Mouse (Mus musculus): ENCODE results near the gene Pmpca. TPM values are rescaled to one million over a fixed set of nuclear protein-coding genes. Genes with fewer than 3 reads are reported as not detected.

Pmpca gene
- total RNA-seq, 2 experiments from 2014 or later: 139 to 150 TPM

GRCm38 (mm10) chr2:26423086-26423485 lies 33.9 kb downstream of the Pmpca start:
- DNase-seq (ENCODE audit: low spot score in 2 of 2): no peak

GRCm38 (mm10) chr2:26424541-26424940 lies 35.4 kb downstream of the Pmpca start:
- DNase-seq (ENCODE audit: low spot score in 2 of 2): no peak

GRCm38 (mm10) chr2:26429851-26430250 lies 40.7 kb downstream of the Pmpca start:
- no peak for DNase-seq (ENCODE audit: low spot score in 2 of 2)

GRCm38 (mm10) chr2:26434791-26435572 lies 45.8 kb downstream of the Pmpca start:
- DNase-seq (ENCODE audit: low spot score in 2 of 2): no peak

GRCm38 (mm10) chr2:26437221-26437620 lies 48.1 kb downstream of the Pmpca start:
- no peak for DNase-seq (ENCODE audit: low spot score in 2 of 2)

- DNase-seq (ENCODE audit: low spot score in 2 of 2): no peak
Observed at GRCm38 (mm10) chr2:26438373-26438772, 49.2 kb downstream of the Pmpca start.

- DNase-seq (ENCODE audit: low spot score in 2 of 2): no peak
Observed at GRCm38 (mm10) chr2:26439671-26440070, 50.5 kb downstream of the Pmpca start.

- no peak for DNase-seq (ENCODE audit: low spot score in 2 of 2)
Observed at GRCm38 (mm10) chr2:26441261-26441660, 52.1 kb downstream of the Pmpca start.

GRCm38 (mm10) chr2:26441688-26442087 lies 52.5 kb downstream of the Pmpca start:
- no peak for DNase-seq (ENCODE audit: low spot score in 2 of 2)

GRCm38 (mm10) chr2:26442843-26443242 lies 53.7 kb downstream of the Pmpca start:
- DNase-seq (ENCODE audit: low spot score in 2 of 2): no peak

GRCm38 (mm10) chr2:26443876-26444275 lies 54.7 kb downstream of the Pmpca start:
- no peak for DNase-seq (ENCODE audit: low spot score in 2 of 2)

- peak in 1 of 2 experiments; percentile 19 for DNase-seq (ENCODE audit: low spot score in 2 of 2)
Observed at GRCm38 (mm10) chr2:26444368-26444767, 55.2 kb downstream of the Pmpca start.

- peak; percentile 98 to 99 for DNase-seq (ENCODE audit: low spot score in 2 of 2)
Observed at GRCm38 (mm10) chr2:26444946-26445665, 56.0 kb downstream of the Pmpca start, which contains the start of gene Sec16a. Sec16a (minus strand) TSS chr2:26445216.

- peak; percentile 81 to 93 for DNase-seq (ENCODE audit: low spot score in 2 of 2)
Observed at GRCm38 (mm10) chr2:26445666-26446445, 56.7 kb downstream of the Pmpca start.

GRCm38 (mm10) chr2:26446671-26447070 lies 57.5 kb downstream of the Pmpca start:
- no peak for DNase-seq (ENCODE audit: low spot score in 2 of 2)

Other genes starting within 250 kb of the Pmpca start
- 1 to 10 TPM in 1 of 2 experiments, not detected in 1; 3.2 TPM for gene Lhx3, start 181.1 kb upstream of the Pmpca start, total RNA-seq (2021)
- 10 to 100 TPM; 16.0 to 17.9 TPM for gene Qsox2, start 151.8 kb upstream of the Pmpca start, total RNA-seq (2021)
- gene Ccdc187, start 94.8 kb upstream of the Pmpca start, total RNA-seq (2021): under 1 TPM; 0.50 to 0.74 TPM
- gene Gpsm1, start 73.8 kb upstream of the Pmpca start, total RNA-seq (2021): 10 to 100 TPM; 10.7 to 14.0 TPM
- 10 to 100 TPM; 21.4 to 27.0 TPM for gene Dnlz, start 37.2 kb upstream of the Pmpca start, total RNA-seq (2021)
- gene Card9, start 28.4 kb upstream of the Pmpca start, total RNA-seq (2021): 1 to 10 TPM; 1.9 to 2.0 TPM
- gene Snapc4, start 8.7 kb upstream of the Pmpca start, total RNA-seq (2021): 10 to 100 TPM; 31.0 to 36.5 TPM
- 100 to 1,000 TPM; 114 to 119 TPM for gene Entr1, start within 50 bp of the Pmpca start, total RNA-seq (2021)
- 10 to 100 TPM; 13.9 to 16.1 TPM for gene Inpp5e, start 19.9 kb downstream of the Pmpca start, total RNA-seq (2021)
- gene Sec16a, start 55.9 kb downstream of the Pmpca start, total RNA-seq (2021): 10 to 100 TPM; 52.2 to 69.1 TPM
- gene Notch1, start 127.3 kb downstream of the Pmpca start, total RNA-seq (2021): 10 to 100 TPM; 21.5 to 22.0 TPM
- 100 to 1,000 TPM in 1 of 2 experiments, 10 to 100 TPM in 1; 97.9 to 102 TPM for gene Egfl7, start 190.7 kb downstream of the Pmpca start, total RNA-seq (2021)
- gene Gm20532, start 197.3 kb downstream of the Pmpca start, total RNA-seq (2021): not detected
- gene Agpat2, start 215.1 kb downstream of the Pmpca start, total RNA-seq (2021): 100 to 1,000 TPM; 431 to 896 TPM
- gene Fam69b, start 239.1 kb downstream of the Pmpca start, total RNA-seq (2021): 10 to 100 TPM in 1 of 2 experiments, 1 to 10 TPM in 1; 8.6 to 13.9 TPM

All from adrenal gland, adult 18-20 months (tissue).